Mouse (Mus musculus): Measurements from ENCODE around the gene Zscan20.
A peak's percentile ranks its signal among the peaks of the same experiment; 100 is the strongest.
"Not testable (repeated sequence)": the region's sequence is repeated elsewhere in the genome, so short reads cannot be mapped to it uniquely, and the experiment has no call there.

The Zscan20 gene

DNA sequence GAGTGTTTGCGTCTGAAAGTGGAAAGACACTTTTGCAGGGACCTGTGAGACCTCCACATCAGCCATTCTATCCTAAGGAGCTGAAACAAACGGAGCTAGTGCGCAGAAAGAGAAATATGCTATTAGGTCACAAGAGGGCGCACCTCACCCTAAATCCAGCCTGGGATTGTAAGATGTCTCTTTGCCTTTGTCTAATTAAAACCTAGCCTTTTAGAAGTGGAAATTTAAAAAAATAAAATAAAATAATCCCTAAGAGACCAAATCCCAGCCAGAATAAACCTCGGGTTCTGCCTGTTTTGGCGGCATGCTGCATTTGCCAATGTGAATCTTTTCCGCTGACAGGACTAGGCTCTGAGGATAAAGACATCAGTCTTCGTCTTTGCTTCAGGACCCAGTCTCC lies 3.4 kb upstream of the Zscan20 start:
- DNase-seq (ENCODE audit: low spot score) = no peak

DNA sequence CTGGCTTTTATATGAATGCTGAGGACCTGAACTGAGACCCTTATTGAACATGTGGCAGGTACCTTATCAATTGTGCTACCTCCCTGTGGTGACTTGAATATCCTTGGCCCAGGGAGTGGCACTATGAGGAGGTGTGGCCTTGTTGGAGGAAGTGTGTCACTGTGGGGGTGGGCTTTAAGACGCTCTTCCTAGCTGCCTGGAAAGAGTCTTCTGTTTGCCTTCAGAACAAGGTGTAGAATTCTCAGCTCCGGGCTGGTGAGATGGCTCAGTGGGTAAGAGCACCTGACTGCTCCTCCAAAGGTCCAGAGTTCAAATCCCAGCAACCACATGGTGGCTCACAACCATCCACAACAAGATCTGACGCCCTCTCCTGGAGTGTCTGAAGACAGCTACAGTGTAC lies 1.8 kb upstream of the Zscan20 start:
- DNase-seq (ENCODE audit: low spot score) = not testable (repeated sequence)

DNA sequence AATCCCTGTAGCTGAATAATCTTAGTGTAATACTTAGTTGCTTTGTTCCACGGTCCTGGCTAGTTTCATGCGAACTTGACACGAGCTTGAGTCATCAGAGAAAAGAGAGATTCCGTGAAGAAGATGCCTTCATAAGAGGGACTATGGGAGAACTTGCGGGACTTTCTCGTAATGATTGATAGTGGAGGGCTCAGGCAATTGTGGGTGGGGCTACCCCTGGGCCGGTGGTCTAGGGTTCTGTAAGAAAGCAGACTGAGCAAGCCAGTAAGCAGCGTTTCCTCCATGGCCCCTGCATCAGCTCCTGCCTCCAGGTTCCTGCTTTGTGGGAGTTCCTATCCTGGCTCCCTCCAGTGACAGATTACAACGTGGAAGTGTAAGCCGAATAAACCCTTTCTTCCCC lies 808 bp upstream of the Zscan20 start:
- DNase-seq (ENCODE audit: low spot score) = no peak

DNA sequence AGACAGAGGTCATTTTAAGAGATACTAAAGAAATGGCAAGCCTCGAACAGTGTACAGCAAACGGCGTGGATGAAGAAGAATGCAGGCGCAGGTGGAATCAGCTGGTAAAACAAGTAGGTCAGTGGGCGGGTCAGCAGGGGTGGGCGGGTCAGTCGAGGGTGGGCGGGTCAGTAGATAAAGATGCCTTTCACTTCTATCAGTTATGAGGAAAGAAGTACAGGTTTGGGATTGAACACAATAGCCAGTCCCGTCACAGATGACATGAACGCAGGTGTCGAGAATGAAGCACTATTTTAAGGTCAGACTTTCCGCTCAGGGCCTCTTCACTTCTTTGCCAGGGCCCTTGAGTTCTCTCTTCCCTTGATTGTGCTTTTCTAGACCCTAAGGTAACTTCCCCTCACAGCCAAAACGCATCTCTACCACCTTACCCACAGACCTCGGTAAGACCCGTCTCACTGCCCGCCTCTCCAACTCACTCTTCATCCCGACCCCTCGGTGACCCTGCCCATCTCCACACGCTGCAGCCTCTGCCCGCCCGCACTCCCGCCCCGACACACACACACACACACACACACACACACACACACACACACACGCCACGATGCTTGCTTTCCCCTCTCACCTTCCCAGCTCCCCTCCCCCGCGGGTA lies 498 bp downstream of the Zscan20 start:
- no peak for DNase-seq (ENCODE audit: low spot score)

DNA sequence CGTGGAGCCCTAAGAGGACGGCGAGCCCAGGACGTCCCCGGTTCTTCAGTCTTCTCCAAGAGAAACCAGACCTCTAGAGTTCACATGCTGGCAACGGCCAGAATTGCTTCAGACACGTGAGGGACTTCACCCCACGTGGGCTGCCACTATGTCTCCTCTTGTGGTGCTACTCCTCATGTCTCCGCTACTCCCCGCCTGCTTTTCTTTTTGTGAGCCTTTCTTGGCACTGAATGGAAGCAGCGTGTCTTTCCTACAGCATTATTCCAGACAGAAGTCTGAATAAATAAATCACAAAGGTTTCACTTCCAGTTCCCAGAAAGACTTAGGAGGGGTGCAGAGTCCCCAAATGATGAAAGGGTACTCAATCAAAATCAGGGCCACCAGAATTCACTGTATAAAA lies 2.2 kb downstream of the Zscan20 start:
- DNase-seq (ENCODE audit: low spot score) = no peak

DNA sequence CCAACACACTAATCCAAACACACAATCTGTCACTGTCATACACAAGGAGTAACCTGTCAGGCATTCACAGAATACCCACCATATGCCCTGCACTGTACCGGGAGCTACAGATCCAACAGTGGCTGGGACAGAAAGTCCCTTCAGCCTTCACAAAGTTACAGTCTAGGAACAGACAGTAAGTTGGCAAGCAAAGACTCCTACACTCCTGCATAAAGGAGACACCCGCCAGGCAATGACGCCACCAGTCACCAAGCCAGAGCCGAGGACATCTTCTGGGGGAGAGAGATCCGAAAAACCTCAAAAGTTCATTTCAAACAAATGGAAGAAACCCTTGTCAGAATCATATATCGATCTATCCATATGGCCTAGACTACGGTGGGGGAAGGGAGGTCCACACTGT lies 3.3 kb downstream of the Zscan20 start:
- DNase-seq (ENCODE audit: low spot score) = peak; percentile 63

DNA sequence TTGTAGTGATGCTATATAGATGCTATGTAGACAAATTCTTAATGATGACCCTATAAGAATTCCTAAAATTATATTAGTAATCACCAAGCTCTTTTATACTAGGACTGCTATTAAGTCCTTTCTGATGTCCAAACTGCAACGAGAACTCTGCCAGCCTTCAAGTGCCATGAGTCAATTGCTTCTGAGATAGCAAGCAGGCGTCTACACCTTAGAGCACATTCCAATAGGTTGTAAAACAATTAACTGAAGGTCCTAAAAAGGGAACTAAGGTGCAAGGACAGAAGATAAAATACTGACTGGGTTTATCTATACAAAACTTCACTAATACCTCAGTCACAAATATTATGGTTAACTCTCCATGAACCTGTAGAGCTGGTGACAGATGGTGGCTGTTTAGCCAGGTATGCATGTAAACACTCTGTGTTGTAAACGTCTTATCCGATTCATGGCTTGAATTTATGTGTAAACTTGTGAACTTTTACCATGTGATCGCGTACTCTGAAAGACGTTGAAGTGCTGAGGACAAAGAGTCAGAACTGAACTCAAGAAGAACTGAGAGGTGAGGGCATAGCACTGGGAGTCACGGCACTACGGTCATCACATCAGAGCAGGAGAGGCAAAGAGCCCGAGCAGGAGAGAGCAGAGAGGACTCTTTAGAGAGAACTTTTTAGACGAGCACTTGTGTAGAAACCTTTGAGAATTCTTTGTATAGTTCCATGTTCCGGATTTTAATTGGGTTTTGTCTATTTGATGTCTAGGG lies 11.9 kb downstream of the Zscan20 start:
- no peak for DNase-seq (ENCODE audit: low spot score)

DNA sequence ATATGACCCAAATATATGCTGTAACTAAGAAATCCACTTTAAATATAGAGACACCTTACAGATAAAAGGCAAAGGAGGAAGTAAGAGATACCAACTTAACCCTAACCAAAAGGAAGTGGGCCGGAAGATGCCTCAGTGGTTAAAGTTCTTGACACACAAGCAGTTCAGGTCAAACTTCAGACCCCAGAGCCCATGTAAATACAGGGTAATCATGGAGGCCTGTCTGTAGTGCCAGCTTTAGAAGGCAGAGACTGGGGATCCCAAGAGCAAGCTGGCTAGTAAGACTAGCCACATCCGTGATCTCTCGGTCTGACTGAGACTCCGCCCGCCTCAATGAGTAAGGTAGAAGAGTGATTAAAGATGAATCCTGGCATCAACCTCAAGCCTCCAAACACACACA lies 15.8 kb downstream of the Zscan20 start:
- DNase-seq (ENCODE audit: low spot score) = no peak

DNA sequence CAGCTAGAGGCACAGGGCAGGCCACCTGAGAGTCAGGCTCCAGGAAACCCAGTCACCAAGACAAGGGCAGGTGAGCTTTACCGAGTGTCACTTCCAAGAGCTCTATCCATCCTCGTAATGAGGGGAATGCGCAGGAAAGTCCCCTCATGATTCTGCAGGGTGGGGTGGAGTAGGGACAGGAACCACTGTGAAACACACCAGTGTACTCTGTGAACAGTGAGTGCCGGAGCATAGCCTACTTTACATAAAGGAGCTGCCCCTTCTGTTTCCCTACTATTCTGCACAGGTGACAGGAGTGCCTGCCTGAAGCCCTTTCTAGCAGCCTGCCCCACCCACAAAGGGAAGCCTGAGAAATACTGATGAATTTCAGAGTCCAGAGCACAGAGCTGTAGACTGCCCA lies 16.6 kb downstream of the Zscan20 start:
- no peak for DNase-seq (ENCODE audit: low spot score)

DNA sequence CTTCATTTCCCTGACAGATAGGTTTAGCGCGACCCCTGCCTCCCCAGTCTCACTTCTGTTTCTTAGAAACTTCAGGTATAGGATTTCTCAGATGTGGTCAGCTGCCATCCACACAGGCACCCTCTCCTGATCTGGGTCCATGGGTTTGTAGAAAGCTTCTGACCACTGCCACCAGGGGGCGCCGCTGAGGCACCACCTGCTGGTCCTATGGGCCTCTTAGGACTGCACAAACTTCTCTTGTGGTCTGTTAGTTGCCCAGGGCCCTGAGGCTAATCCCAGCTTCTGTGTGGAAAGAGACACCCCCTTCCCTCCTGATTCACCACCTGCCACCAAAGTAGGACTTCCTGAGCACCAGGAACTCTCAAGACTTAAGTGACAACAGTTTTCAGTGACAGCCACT lies 30.7 kb downstream of the Zscan20 start:
- no peak for DNase-seq (ENCODE audit: low spot score)

DNA sequence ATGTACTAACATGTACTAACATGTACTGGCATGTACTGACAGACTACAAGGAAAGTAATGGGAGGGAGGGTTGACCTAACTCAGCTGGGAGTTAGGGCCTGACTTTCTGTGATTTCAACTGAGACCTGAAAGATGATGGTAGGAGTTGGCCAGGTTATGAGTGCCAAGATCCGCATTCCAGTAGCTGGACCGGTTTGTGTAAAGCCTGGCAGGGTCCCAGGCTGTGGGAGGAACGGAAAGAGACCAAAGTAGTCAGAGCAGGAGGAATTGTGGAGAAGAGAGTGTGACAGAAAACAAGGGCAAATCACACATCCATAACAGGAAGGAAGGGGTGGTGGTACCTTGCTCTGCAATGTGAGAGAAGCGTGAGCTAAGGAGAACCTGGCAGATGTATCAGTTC lies 34.1 kb downstream of the Zscan20 start:
- no peak for DNase-seq (ENCODE audit: low spot score)

DNA sequence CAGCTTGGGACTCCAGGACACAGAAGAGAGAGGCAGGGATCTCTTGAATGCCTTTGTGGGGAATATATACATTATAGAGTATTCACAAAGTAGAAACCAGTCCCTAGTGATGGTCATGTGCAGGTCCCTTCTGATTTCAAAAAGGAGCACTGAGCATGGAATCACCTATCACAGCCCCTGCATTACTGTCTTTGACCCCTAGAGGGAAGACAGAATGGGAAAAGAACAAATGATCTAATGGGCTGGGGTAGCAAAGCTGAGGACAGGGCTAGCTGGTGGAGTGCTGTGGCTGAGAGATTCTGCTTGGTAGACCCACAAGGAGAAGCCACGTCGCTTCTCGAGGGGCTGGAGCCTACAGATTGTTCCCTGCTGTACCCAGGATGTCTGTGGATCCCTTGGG lies 49.6 kb downstream of the Zscan20 start:
- no peak for DNase-seq (ENCODE audit: low spot score)

DNA sequence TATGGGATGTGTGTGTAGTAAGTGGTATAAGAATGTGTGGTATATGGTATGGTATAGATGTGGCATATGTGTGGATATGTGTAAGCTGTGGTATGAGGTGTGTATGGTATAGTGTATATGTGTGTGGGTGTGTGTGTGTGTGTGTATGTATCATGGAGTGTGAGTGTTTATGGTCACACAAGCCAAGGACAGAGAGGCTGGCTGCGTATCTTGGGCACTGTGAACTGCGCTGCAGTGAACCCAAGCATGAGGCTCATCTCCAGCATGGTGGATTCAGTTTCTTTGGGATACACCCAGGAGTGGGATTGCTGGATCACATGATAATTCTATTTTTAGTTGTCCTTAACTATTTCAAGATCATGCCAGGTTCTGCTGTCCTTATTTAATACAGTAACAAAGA lies 55.7 kb downstream of the Zscan20 start:
- DNase-seq (ENCODE audit: low spot score) = no peak

DNA sequence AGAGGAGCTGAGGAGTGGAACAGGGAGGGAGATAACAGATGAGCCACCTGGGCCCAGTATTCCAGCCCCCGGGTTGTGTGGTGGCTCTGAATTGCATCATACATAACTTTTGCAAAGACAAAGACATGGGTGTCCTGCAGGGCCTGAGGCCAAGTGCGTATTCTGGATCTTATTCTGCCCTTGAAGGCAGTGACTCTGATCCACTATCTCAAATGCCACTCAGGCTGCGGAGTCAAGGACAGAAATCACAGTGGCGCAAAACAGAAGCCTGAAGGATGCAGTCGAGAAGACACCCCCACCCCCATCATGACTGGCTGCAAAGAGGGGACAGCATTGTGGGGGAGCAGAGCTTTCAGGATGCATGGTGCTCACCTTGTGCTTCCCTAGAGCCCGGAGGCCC lies 59.1 kb downstream of the Zscan20 start:
- no peak for DNase-seq (ENCODE audit: low spot score)

DNA sequence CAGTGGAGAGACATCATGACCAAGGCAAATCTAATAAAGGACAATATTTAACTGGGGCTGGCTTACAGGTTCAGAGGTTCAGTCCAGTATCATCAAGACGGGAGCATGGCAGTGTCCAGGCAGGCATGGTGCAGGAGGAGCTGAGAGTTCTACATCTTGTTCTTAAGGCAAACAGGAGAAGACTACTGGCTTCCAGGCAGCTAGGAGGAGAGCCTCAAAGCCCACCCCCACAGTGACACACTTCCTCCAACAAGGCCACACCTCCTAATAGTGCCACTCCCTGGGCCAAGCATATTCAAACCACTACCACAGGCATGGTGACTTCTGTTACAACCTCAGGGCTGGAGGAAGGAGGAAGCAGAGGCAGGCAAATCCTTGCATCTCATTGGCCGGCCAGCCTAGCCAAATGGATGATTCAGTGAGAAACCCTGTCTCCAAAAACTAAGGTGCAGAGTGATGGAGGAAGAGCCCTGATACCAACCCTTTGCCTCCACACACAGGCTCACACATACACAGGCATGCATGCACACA lies 65.9 kb downstream of the Zscan20 start:
- DNase-seq (ENCODE audit: low spot score) = not testable (repeated sequence)

DNA sequence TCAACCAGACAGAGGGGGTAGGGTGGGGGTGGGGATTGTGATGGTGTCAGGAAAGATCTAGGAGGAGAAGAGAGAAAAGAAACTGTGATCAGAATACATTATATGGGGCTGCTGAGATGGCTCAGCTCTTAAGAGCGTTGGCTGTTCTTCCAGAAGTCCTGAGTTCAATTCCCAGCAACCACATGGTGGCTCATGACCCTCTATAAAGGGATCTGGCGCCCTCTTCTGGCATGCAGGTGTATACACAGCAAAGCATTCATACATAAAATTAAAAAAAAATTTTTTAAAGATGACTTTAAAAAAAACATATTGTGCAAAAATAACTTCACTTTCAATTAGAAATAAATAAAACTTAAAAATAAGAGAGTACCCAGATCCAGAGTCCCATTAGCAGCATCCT lies 66.5 kb downstream of the Zscan20 start:
- DNase-seq (ENCODE audit: low spot score) = no peak
